Mouse (Mus musculus): ENCODE results near the gene Cd200r4.
"Not testable (repeated sequence)": the region's sequence is repeated elsewhere in the genome, so short reads cannot be mapped to it uniquely, and the experiment has no call there.

- TF ChIP-seq GABPA (IDR thresholded peaks at IDR 0.05; ENCODE audit: low read depth, low read length); ZC3H11A (IDR thresholded peaks at IDR 0.05; ENCODE audit: low read depth, low read length); EP300 (IDR thresholded peaks at IDR 0.05; ENCODE audit: low read depth in 1 of 2, low read length in 2 of 2); POLR2A (IDR thresholded peaks at IDR 0.05; ENCODE audit: control insufficient read depth in 1 of 2, insufficient read depth in 1 of 2, low read depth in 1 of 2, low read length in 2 of 2, poor library complexity in 1 of 2); GATA1 (IDR thresholded peaks at IDR 0.05; ENCODE audit: low read depth, low read length); CHD1 (IDR thresholded peaks at IDR 0.05; ENCODE audit: low read depth, low read length); MAFK (IDR thresholded peaks at IDR 0.05; ENCODE audit: borderline replicate concordance, low read depth, low read length); USF1 (IDR thresholded peaks at IDR 0.05; ENCODE audit: low read depth, low read length); SMC3 (IDR thresholded peaks at IDR 0.05; ENCODE audit: low read depth, low read length); MAX (IDR thresholded peaks at IDR 0.05; ENCODE audit: low read length); MEF2A (IDR thresholded peaks at IDR 0.05; ENCODE audit: extremely low read depth, insufficient replicate concordance, low read depth, low read length, poor library complexity, severe bottlenecking): not testable (repeated sequence)
These were observed 1.3 kb upstream of the Cd200r4 start for GRCm38 (mm10) chr16:44810223-44810622.
